Mouse (Mus musculus) spleen, adult 2 months (tissue): ENCODE measurements around the gene Gas1.

Experiments
- CTCF ChIP-seq: fragments of 200-500 bp; IDR thresholded peaks from 2 replicates; pipeline ENCODE4 v1.5.1; 2011; ENCODE audit warnings: mild to moderate bottlenecking, inconsistent platforms; ENCODE audit not compliant: insufficient read depth, insufficient read length, insufficient replicate concordance; ENCODE audit errors: extremely low read depth
- POLR2A ChIP-seq: fragments of 200-500 bp; IDR thresholded peaks from 2 replicates; pipeline ENCODE4 v1.6.1; 2011; ENCODE audit warnings: low read depth, low read length, inconsistent platforms

DNA sequence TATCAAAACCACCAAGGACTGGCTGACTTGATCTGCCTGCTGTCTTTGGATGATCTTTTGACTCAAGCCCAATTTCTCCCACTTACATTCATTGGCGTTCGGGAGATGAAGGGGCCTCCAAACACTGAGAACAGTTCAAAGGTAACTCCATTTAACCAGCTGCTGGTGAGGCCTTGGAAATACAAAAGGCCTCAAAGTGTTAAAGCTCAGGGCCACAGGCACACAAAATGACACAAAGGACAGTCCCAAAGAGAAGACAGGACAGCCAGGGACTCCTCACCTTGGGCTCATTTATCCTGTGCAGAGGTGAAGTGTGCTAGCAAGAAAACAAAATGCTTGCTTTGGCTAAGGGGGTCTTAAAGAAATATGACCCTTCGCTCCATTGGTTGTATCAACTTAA, 30.9 kb downstream of the Gas1 start:
- TF ChIP-seq CTCF (no peak), POLR2A (no peak)
